Mouse (Mus musculus) heart, adult 8-10 months (tissue): Measurements from ENCODE around the gene Sult2b1. TPM values are rescaled to one million over a fixed set of nuclear protein-coding genes. Genes with fewer than 3 reads are reported as not detected.
A peak's percentile ranks its signal among the peaks of the same experiment; 100 is the strongest.

Experiments
- DNase-seq: peaks from one replicate; pipeline ENCODE4 v3.0.0; 2022; ENCODE audit warnings: low spot score
- total RNA-seq, 4 experiments: library from RNA; stranded (reverse); gene quantifications; 2 replicates each; pipeline ENCODE4 v1.2.4; 2022

Sult2b1 gene
- total RNA-seq, 4 experiments from 2014 or later = not detected

GRCm38 (mm10) chr7:45711316-45712021 is 73.0 kb downstream of the Sult2b1 start:
- DNase-seq = no peak

- DNase-seq = no peak
These were observed 73.8 kb downstream of the Sult2b1 start for GRCm38 (mm10) chr7:45710477-45711191.

GRCm38 (mm10) chr7:45709677-45710355 is 74.7 kb downstream of the Sult2b1 start:
- no peak for DNase-seq

GRCm38 (mm10) chr7:45709036-45709435 is 75.4 kb downstream of the Sult2b1 start:
- DNase-seq = no peak

GRCm38 (mm10) chr7:45708221-45708761 is 76.2 kb downstream of the Sult2b1 start:
- DNase-seq = peak; percentile 52

- DNase-seq = peak; percentile 98
These were observed 77.0 kb downstream of the Sult2b1 start for GRCm38 (mm10) chr7:45707375-45707967.

GRCm38 (mm10) chr7:45706721-45707241 is 77.7 kb downstream of the Sult2b1 start:
- peak; percentile 77 for DNase-seq

GRCm38 (mm10) chr7:45705873-45706281 is 78.6 kb downstream of the Sult2b1 start:
- peak; percentile 85 for DNase-seq

GRCm38 (mm10) chr7:45705443-45705864 is 79.0 kb downstream of the Sult2b1 start:
- DNase-seq = no peak

GRCm38 (mm10) chr7:45704730-45705442 is 79.6 kb downstream of the Sult2b1 start, which contains the start of gene Dbp:
Gene Dbp (plus strand): TSS chr7:45705088.
- peak; percentile 100 for DNase-seq

GRCm38 (mm10) chr7:45704046-45704559 is 80.4 kb downstream of the Sult2b1 start:
- DNase-seq = peak; percentile 67

GRCm38 (mm10) chr7:45703521-45704033 is 80.9 kb downstream of the Sult2b1 start:
- DNase-seq = no peak

- DNase-seq = no peak
These were observed 81.5 kb downstream of the Sult2b1 start for GRCm38 (mm10) chr7:45702809-45703520.

- DNase-seq = no peak
These were observed 82.2 kb downstream of the Sult2b1 start for GRCm38 (mm10) chr7:45702316-45702715.

GRCm38 (mm10) chr7:45701607-45702006 is 82.9 kb downstream of the Sult2b1 start:
- DNase-seq = no peak

GRCm38 (mm10) chr7:45701072-45701471 is 83.4 kb downstream of the Sult2b1 start:
- no peak for DNase-seq

- DNase-seq = peak; percentile 90
These were observed 84.0 kb downstream of the Sult2b1 start for GRCm38 (mm10) chr7:45700301-45701015.

GRCm38 (mm10) chr7:45699523-45700141 is 84.8 kb downstream of the Sult2b1 start, which contains the start of gene Car11:
Gene Car11 (plus strand): TSS chr7:45699843.
- no peak for DNase-seq
